8 mouse cellular contexts compared by ENCODE assay signal in genomic region chrX:53370366-53370740, GRCm38 (mm10). TPM values are rescaled to one million over a fixed set of nuclear protein-coding genes. Genes with fewer than 3 reads are reported as not detected.
DNase-seq lines count a peak whose midpoint lies in the region; ATAC-seq lines count a peak whose summit lies in the region.

Gene Mospd1, minus strand, starts transcription at chrX:53370502.

- H3K4me3 ChIP-seq in heart, embryonic 14.5 days (ENCODE audit: control insufficient read depth in 1 of 2, insufficient read depth in 1 of 2, low read depth in 1 of 2, low read length in 2 of 2) = peak within 1 kb of the TSS; percentile 67 to 96
- H3K4me3 ChIP-seq in liver, embryonic 13.5 days (replicated peaks) = peak within 1 kb of the TSS; percentile 78
- H3K4me3 ChIP-seq in stomach, embryonic 16.5 days (replicated peaks; ENCODE audit: low read length) = peak within 1 kb of the TSS; percentile 64

- peak within 1 kb of the TSS; percentile 85 to 91 for H3K27ac ChIP-seq in heart, embryonic 14.5 days (replicated peaks in 1 of 2; ENCODE audit: control insufficient read depth in 1 of 2, insufficient read depth in 1 of 2, low read depth in 2 of 2, low read length in 2 of 2)
- H3K27ac ChIP-seq in liver, embryonic 13.5 days = peak within 1 kb of the TSS; percentile 91
- H3K27ac ChIP-seq in stomach, embryonic 16.5 days (ENCODE audit: low read length) = peak within 1 kb of the TSS; percentile 74

- no peaks in the 10 kb centered on the region for H3K4me1 ChIP-seq in heart, embryonic 14.5 days (ENCODE audit: control insufficient read depth in 2 of 2, insufficient read depth in 2 of 2, low read length in 2 of 2)
- H3K4me1 ChIP-seq in liver, embryonic 13.5 days (replicated peaks) = peaks cover 29% of the 10 kb centered on the region
- no peaks in the 10 kb centered on the region for H3K4me1 ChIP-seq in stomach, embryonic 16.5 days (ENCODE audit: control insufficient read depth, insufficient read depth, low read length)

- no peaks in the 10 kb centered on the region for H3K36me3 ChIP-seq in heart, embryonic 14.5 days (ENCODE audit: control insufficient read depth, insufficient read depth, low read length)
- no peaks in the 10 kb centered on the region for H3K36me3 ChIP-seq in liver, embryonic 13.5 days
- no peaks in the 10 kb centered on the region for H3K36me3 ChIP-seq in stomach, embryonic 16.5 days (ENCODE audit: control insufficient read depth, insufficient read depth, low read length)

- WGBS in heart, embryonic 14.5 days = 15% methylated on average over 11 of the region's 15 CpGs
- 7% methylated on average over 9 of the region's 15 CpGs for WGBS in liver, embryonic 13.5 days (ENCODE audit: insufficient replicate concordance)
- WGBS in stomach, embryonic 16.5 days = 11% methylated on average over 9 of the region's 15 CpGs

- peak within 1 kb of the TSS; percentile 66 for H3K4me2 ChIP-seq in heart, embryonic 14.5 days (ENCODE audit: low read length)
- peak within 1 kb of the TSS; percentile 66 for H3K4me2 ChIP-seq in liver, embryonic 13.5 days
- peak within 1 kb of the TSS; percentile 61 for H3K4me2 ChIP-seq in stomach, embryonic 16.5 days (ENCODE audit: low read depth, low read length)

- DNase-seq in CD4-positive helper T cell, adult 2 months (ENCODE audit: low read depth, low spot score) = peak; percentile 88
- peak; percentile 70 for DNase-seq in brain, embryonic 18.5 days (ENCODE audit: low read depth, low spot score)
- DNase-seq in kidney, postnatal 14 days = peak; percentile 92
- peak; percentile 86 for DNase-seq in liver, embryonic 13.5 days
- peak; percentile 80 for DNase-seq in neural tube, embryonic 10.5 days (ENCODE audit: extremely low spot score, low spot score)

- ATAC-seq in erythroid progenitor cell, adult 5-6 weeks (replicated peaks; ENCODE audit: low FRiP score, poor library complexity, severe bottlenecking) = peak; percentile 92
- ATAC-seq in heart, embryonic 14.5 days (ENCODE audit: insufficient number of reproducible peaks, insufficient read depth, low FRiP score, low read depth) = peak; percentile 93
- ATAC-seq in liver, embryonic 13.5 days (ENCODE audit: low read depth) = peak; percentile 88
- peak; percentile 96 for ATAC-seq in stomach, embryonic 16.5 days (ENCODE audit: insufficient read depth, low FRiP score)

- H3K9ac ChIP-seq in heart, embryonic 14.5 days (ENCODE audit: low read length) = peak within 1 kb of the TSS; percentile 84
- peak within 1 kb of the TSS; percentile 88 for H3K9ac ChIP-seq in liver, embryonic 13.5 days
- H3K9ac ChIP-seq in stomach, embryonic 16.5 days (ENCODE audit: low read length) = peak within 1 kb of the TSS; percentile 77

- H3K27me3 ChIP-seq in heart, embryonic 14.5 days (ENCODE audit: control insufficient read depth, insufficient read depth, low read length) = no peaks in the 10 kb centered on the region
- H3K27me3 ChIP-seq in liver, embryonic 13.5 days = no peaks in the 10 kb centered on the region
- H3K27me3 ChIP-seq in stomach, embryonic 16.5 days (ENCODE audit: control insufficient read depth, insufficient read depth, low read length) = no peaks in the 10 kb centered on the region

- no peaks in the 10 kb centered on the region for H3K9me3 ChIP-seq in heart, embryonic 14.5 days (ENCODE audit: control insufficient read depth, low read length)
- H3K9me3 ChIP-seq in liver, embryonic 13.5 days (replicated peaks) = no peaks in the 10 kb centered on the region
- no peaks in the 10 kb centered on the region for H3K9me3 ChIP-seq in stomach, embryonic 16.5 days (replicated peaks; ENCODE audit: control insufficient read depth, low read length)

RNA-seq across cellular contexts. Expression of gene Mospd1, which starts in this region (rescaled TPM):
- 50.7 and 56.2 TPM in 2 replicates for total RNA-seq in erythroid progenitor cell, adult 5-6 weeks (2015; ENCODE audit: low replicate concordance)
- 21.6 and 32.6 TPM in 2 replicates for total RNA-seq in erythroid progenitor cell, adult 5-6 weeks (2017; ENCODE audit: low replicate concordance)
- polyA plus RNA-seq in heart, embryonic 14.5 days (2014; fragmentation: Nextera tagmentation; extraction: Ambion mirVana) = 66.6 and 66.8 TPM in 2 replicates
- polyA plus RNA-seq in liver, embryonic 13.5 days (2015; fragmentation: Nextera tagmentation; extraction: Ambion mirVana) = 38.5 and 48.3 TPM in 2 replicates
- 36.9 and 40.7 TPM in 2 replicates for polyA plus RNA-seq in stomach, embryonic 16.5 days (2015; fragmentation: Nextera tagmentation; extraction: Ambion mirVana)

Comparison
In these comparisons a context has a peak if more than half of its experiments do, and no peak if none do; other contexts are left out.
1. Peak in every context shown above with its lines: DNase-seq, ATAC-seq, H3K4me3 ChIP-seq and H3K27ac ChIP-seq.